Mouse (Mus musculus) layer of hippocampus, postnatal 14 days (tissue): ENCODE measurements at regions not wholly inside any gene's neighbourhood (a gene's known extent, or its start where the extent isn't known, plus 50 kb on each side); places are given as distances from the start of the nearest gene placed in this dataset.
"Not testable (repeated sequence)": the region's sequence is repeated elsewhere in the genome, so short reads cannot be mapped to it uniquely, and the experiment has no call there.

Experiments
- DNase-seq, 2 experiments: peaks; one replicate each; pipeline ENCODE4 v3.0.0; 2021 to 2022; ENCODE audit warnings: low spot score in 2 of 2, mixed read lengths in 1 of 2

DNA sequence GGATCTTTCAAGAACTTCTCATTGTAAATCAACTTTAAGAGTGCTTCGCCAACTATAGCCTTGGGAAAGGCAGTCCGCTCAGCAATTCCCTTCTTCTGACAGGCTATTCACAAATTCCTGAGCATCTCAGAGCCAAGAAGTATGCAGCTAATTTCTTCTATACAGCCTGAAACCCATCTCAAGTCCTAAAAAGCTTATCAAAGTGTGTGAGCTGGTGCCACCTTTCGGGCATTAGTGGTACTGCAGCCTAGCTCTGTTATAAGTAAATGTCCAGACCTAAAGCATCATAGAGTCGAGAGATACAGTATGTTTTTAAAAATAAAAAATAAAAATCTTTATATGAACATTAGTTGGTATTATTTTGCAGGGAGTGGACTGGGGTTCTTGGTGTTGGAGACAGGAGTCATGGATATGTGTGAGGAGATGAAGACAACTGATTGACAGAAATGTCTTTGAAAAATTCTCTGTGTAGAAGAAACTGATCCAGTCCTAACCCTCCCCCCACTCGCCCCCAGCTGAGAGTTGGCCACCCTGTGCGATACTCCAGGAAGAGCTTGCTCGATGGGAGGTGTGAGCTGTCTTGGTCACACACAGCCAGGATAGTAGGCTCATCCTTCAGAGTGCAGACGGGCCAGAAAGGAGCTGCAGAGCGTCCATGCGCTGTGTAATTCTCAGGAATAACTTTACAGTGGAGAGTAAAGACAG lies 56.4 kb downstream of the Bod1 start:
- peak; percentile 74 to 84 for DNase-seq

DNA sequence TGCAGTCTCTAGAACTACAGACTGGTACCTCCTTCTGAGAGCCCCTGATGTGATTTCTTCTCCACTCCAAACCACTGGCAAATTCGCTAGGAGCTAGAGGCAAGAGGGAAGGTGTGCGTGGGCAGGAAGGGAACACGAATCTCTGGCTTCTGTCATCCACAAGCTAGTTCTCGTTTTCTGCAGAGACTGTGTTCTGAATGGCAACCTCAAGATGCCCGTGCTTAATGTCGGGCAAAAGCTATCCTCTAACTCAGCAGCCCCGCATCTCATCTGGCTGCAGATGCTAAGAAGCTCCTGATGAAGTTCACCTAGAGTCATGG lies 57.3 kb downstream of the Bod1 start:
- DNase-seq, result no peak

DNA sequence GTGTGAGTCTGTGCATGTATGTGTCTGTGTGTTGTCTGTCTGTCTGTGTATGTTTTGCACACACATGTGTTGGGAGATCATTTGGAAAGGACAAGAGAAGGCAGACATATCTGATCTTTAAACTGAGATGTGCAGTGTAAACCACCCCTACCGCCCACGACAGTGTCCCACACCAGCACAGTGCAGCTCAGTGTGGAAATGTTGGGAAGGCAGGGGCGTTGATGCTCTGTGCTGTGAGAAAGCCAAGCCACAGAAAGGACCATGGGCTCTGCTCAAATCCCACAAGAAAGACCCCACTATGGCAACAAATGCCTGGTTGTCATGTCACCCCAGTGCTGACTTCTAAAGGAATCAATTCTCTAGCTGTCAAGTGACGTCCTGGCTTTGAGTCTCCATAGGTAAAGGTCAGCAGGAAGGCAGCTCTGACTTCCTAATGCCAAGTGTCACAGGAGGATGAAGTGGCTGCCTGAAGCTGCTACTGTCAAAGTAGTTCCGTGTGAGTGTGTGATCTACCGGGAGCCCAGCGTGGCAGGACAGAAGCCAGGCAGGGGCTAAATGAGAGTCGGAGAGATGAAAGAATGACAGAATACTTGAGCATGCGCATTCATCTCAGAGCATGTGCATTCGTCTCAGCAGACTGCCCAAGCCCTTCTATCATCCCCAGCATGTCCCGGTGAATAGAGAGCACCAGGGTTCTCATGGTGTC lies 57.8 kb downstream of the Bod1 start:
- DNase-seq, result no peak

DNA sequence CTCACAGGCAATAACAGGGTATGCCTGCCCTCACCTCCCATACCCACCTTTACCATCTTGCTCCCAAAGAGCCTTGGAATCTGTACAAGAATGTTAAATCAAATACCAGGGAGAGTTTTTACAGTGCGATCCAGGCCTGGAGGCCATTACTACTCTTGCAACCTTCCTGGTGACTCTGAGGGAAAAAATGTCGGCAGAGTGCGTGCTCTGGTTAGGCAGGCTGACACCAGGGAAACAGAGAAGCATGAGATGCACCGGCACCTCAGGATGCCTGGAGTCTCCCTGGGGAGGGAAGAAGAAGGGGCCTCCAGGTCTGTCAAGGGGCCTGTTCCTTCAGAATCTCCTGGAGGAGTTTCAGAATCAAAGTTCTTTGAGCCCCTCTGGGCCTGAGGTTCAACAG lies 63.2 kb downstream of the Bod1 start:
- DNase-seq, result no peak

DNA sequence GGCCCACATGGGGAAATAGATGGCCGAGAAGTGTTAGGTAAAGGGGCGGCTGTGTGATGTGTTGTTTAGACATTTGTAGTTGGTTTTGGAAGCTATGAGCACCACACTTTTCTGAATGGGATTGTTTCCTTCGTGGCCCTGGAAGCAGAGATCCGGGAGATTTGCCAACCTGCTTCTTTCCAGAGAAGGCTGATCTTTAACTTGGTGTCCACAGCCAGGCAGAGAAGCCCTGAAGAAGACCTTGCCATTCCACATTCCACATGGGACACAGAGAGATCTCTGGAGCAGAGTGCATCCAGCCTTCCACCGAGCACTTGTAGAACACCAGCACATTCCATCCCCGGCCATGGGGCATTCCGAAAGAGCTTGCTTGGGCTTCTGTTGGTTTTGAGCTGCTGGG lies 70.2 kb downstream of the Bod1 start:
- DNase-seq, result no peak

DNA sequence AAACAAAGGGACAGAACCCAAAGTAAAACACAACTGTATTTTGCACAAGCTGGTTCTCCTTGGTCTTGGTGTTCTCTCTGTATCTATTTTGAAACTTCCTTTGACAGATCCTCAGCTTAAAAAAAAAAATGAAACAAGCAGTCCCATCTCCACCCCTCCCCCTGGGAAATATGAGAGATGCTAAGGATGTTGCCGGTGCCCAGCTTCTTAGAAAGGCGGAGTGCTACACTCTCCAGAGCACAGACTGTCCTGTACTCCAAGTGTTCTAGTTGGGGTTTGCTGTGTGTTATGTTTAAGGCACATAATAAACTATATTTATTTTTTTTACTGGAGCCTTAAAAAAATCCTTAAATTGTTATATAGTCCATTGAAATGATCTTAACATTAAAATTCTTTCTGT lies 78.1 kb downstream of the Bod1 start:
- DNase-seq, result no peak

DNA sequence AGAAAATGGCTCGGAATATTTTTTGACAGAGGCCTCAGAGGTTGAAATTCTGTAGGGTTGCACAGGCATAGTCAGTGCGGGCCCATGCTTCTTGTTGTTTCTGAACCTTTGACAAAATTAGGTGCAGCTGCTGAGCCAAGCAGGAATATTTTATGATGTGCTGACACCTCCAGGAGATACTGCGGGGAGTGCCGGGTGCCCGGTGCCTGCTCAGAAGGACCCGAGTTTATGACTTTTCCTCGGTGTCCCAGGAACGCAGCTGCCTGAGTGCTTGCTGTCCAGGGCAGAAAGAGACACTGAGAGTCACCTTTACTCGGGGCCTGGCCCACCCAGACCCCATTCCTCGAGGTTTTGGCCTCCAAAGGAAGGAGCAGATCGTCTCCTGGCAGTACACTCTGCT lies 79.6 kb downstream of the Bod1 start:
- no peak for DNase-seq

DNA sequence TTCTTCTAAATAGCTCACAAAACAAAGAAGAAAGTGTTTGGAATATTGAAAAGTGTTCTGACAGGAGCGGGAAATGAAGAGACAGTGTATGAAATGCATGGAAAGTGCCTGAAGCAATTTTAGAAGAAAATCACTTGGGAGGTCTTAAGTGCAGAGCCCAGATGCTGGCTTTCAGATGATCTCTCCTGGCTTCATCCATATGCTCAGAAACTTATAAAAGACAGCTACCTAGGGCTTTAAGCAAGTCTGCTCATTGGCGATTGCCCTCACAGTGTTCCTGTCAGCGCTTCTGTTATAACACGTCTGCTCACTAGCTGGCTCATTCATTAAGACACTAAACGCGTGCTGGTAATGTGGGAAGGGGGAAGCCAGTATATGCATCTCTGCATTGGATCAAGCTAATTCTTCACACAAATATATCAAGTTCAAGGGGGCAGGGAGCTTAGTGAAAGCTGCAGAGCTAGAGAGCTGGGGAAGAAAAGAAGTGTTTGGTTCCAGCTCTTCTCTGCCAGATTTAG lies 80.6 kb downstream of the Bod1 start:
- DNase-seq, result no peak

DNA sequence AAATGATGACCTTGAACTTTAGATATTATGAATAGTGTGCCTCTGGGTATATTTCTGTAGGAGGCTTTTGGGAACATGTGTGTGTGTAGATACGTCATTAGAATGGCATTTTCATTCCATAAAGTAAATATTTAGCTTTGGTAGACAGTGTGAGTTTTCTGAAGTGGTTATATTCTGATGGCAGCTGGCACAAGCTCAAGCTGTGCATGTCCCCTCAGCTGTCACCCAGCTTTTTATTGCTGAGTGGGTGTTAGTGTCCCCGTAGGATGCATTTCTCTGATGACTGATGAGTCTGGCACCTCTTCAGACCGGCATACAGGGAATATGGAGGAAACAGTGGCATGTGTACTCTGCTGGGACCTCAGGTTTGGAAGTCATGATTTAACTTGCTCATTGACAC lies 96.7 kb downstream of the Bod1 start:
- DNase-seq, result peak in 1 of 2 experiments; percentile 34

DNA sequence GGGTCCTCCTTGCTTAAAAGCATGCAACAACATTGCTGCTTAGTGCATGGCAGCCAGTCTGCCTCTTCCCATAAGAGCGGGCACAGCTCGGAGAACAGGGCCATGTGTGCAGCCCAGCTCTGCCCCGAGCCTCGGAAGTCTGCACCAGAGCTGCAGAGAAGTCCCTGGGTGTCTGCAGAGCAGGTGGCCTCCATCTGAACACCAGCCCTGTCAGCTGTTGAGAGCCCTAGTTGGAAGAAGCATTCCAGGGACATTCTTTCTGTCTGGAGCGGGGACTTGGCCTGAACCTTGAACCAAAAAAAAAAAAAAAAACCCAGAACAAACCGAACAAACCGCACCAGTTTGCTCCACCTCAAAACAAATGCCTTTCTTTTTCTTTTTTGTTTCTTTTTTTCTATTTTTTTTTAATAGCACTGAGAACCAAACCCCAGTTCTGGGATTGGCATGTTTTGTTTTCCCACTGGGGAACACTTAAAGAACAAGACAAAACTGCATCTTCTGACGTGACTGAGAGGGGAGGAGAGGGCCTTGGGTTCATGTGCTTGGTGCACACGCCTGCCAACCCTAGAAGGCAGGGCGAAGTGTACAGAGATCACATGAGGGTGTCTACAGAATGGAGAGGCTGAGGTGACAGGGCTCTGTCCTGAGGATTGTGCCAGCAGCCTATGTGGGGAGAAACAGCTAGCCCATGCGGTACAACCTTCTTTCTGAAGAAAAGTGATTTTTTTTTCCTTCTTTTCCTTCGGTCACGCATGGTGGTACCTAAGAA lies 106.8 kb downstream of the Bod1 start:
- DNase-seq, result peak in 1 of 2 experiments; percentile 12

DNA sequence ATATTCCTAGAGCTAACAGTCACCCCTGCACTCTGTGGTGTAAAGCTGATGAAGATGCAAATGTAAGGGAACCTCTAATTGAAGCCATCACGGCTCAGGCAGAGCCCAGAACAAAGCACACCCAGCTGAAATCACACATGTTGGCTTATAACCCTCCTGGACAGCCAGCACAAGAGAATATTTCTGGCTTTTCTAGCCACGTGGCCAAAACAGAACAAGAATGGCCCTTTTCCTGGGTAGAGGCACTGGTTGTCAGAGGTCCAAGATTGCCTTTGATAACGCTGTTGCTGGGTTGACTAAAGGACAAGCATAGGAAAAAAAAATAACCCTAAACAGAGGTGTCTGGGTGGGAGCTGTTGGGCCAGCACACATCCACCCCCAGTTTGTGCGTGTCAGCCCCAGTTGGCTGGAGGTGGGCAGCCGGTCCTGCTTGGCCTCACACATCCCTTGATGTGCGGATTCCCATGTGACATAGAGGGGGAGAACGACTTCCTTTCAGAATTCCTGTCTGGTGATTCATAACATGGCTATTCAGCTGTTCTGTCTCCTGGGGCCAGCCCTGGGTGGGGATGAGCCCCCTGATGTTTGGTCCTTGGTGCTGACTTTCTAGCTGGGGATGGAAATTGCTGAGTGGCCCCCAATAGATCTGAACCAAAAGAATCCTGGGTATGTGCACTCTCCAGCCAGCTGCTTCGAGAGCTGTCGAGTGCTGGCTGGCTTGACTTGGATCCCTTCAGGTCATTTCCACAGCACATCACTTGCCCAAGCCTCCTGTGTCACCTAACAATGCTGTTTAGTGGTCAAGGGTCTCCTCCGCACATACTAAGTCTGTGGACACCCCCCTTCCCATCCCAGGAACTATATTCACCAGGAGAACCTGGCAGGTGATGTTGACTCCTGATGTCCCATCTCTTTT lies 107.6 kb downstream of the Bod1 start:
- no peak for DNase-seq

DNA sequence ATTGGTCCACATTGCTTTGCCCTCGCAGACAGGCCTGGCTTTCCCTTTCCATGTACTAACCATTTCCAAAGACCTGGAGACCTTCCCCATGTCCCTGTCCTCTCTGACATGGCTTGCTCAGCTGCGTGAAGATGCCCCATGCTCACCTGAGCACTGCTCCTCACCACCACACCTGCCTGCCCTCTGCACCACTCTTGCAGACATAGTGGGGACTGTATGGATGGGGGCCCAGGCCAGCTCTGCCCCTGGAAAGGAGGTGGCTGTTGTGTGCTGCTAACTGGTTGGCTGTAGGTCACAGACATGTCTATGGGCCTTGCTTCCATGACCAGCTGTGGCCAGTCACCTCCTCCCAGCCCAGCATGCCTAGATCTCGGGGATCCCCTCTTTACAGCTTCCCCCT lies 108.7 kb downstream of the Bod1 start:
- no peak for DNase-seq

DNA sequence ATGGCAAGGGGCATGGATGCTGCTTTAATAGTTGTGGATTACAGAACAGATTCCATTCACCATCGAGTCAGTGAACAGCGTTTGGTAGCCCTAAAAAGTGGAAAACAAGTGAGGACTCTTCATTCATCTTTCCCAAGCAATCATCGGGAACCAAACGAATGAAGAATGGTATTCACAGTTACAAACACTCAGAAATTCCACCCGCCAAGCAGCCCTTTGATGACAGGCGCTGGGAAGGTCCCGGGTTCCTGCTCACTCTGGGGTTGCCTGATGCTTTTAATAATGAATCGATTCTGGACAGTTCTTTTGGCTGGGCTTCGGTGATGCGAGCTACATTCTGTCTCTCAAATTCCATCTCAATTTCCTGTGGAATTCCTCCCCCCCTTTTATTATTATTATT lies 110.9 kb downstream of the Bod1 start:
- DNase-seq, result no peak

DNA sequence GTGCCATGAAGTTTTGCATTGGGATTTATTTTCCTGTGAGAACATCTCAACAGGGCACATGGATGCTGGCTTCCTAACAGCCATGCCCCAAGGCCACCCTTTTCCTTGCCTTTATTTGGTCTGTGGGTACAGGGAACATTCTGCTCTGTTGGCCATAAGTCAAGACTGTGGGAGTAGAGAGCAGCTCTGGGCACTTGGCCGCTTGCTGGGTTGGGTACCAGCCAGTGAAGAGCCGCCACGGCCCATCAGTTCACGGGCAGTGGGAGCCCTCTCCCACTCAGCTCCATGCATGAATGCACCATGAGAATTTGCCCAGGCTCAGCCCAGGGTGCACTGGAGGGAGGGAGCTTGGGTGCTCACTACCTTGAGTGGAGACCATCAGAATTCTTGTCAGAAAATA lies 116.6 kb downstream of the Bod1 start:
- peak in 1 of 2 experiments; percentile 24 for DNase-seq

DNA sequence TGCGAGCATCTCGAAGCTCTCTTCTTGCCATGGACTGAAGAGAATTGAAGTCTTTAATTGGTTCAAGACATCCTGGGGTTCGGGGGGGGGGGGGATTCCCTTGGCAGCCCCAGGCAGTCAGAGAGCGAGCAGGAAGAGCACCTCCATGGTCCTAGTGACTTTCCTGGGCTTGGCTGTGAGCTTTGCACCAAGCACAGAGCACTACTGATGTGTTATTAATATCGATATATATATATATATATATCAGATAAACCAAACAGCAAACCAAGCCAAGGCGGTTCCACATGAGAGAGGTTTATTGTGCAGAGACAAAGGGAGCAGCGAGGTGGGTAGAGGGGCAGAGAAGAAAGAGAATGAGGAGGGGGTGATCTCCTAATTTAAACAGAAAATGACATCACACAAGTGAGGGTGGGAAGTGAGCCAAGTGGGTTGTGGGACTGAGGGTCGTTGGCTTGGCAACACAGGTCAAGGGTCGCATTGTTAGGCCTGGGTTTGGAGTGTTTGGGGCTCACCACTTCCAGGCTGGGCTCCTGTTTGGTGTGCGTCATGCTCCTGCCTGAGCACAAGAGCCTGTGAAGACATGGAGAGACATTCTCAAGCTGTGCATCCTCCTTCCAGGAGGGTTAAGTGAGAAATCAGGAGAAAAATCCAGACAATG lies 119.9 kb downstream of the Bod1 start:
- DNase-seq, result no peak

DNA sequence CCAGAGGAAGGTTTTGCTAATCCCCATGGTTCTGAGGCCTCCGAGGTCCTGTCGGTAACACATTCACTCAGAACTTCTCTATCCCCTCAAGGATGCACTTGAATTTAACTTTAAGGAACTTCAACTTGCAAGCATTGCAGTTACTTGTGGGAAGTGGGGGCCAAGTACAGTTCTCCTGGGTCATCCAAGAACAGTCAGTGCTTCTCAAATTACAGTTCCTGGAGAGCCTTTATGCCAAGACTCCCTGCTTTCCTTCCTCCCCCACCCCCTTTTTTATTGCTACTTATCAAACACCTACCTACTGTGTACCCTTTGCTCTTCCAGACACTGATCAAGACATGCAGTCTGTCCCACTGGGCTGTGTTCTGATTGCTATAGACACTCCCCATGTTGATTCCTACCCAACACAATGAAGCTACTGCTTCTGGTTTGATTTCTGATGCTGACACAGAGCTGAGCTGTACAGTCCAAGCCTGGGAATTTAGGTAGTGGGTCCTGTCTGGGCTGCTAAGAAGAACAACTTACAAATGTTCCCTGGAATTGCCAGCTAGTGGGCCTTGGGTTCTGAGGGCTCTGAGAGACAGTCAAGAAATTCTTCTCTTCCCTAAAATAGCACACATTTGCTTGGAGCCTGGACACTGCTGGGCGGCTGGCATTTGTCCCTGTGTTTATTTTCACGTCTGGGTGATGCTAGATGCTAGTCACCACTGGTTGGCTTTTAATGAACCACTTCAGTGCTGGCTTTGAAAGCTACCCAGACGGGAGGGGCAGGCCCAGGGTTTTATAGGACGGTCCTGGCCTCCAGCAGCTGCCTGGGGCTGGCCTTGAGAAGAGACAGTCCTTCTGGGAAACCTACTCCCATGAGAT lies 120.7 kb downstream of the Bod1 start:
- DNase-seq, result no peak

DNA sequence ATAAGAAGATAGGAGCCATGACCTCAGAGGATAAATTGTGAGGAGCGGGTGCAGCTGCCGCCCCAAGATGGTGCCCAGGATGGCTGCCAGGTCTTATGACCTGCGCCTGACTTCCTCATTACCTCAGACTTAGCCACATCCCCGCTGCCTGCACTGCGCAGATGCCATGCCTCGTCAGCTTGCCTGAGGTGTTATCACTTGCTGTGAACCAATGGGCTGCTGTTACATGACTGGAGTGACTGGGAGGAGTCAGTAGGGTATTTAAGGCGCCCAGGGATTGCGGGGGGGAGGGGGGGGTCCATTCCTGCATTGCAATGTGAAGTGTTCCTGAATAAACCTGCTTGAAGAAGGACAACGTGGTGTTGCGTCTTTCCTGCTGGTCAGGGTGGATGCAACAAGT lies 126.2 kb downstream of the Bod1 start:
- DNase-seq, result not testable (repeated sequence)

DNA sequence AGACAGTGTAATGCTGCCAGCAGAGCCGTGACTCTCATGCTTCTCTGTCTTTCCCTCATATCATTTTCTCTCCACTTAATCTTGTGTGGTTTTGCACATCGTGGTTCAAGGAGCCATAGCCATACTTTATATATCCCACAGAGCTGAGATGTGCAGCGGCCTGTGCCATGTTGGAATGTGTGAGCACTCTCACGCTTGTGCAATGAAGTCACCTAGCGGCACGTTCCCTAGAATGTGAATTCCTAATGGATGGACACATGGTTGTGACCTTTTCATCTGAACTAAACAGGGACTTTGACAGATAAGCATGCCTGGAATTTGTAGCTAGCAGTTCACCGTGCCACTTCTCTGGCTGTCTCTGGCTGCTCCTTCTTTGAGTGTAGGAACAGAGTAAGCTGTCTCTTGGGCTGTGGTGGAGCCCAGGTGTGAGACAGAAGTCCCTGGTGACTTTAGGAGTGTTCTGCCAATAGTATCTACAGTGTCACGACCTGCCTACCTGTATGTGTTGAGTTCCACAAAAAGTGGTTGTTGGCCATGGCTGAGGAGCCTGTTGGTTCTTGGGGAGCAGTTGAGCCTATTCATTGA lies 129.0 kb downstream of the Bod1 start:
- DNase-seq, result no peak

DNA sequence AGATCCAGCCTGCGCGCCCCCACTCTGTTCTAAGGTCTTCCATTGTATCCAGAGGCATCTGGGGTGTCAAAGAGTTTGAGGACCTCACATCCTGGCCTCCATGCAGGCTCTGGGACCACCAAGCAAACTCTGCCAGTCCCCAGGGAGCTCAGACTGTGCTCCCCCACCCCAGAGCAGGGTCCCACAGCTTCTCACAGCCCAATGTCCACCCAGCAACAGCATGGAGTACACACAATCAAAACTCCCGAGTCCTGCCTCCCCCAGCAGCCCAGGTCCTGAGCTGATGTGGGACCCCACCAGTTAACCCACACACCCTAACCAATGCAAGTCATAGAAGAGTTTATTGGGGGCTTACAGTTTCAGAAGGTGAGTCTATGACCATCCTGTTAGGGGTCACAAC lies 130.3 kb downstream of the Bod1 start:
- DNase-seq, result no peak
